Mouse (Mus musculus) mouse embryonic stem cell (cell line): Measurements from ENCODE around the gene Pemt.
"Not testable (repeated sequence)": the region's sequence is repeated elsewhere in the genome, so short reads cannot be mapped to it uniquely, and the experiment has no call there.

Experiments
- in situ Hi-C, 2 experiments: fragments of 300-500 bp; cut with MboI; formaldehyde crosslinking; loops; 1 replicate in 1 of 2; 3 replicates in 1 of 2; pipeline ENCODE4 v1.14.3; 2019 to 2020; ENCODE audit warnings: low sequenced_read_pairs in 2 of 2, low pct_unique_long_range_greater_than_20kb in 1 of 2, mixed read lengths in 1 of 2; ENCODE audit not compliant: unreplicated experiment in 1 of 2

The Pemt gene

GRCm38 (mm10) chr11:59965227-59966101 lies 80.8 kb downstream of the Pemt start:
- in situ Hi-C loops, result no loop called here

- in situ Hi-C loops, result no loop called here
These were observed 81.5 kb downstream of the Pemt start, which contains the start of gene Rasd1 for GRCm38 (mm10) chr11:59964818-59965217. Rasd1 (minus strand) TSS chr11:59964944.

- in situ Hi-C loops, result no loop called here
These were observed 82.0 kb downstream of the Pemt start for GRCm38 (mm10) chr11:59964163-59964758.

- in situ Hi-C loops, result no loop called here
These were observed 82.7 kb downstream of the Pemt start for GRCm38 (mm10) chr11:59963364-59964162.

GRCm38 (mm10) chr11:59962590-59962989 lies 83.7 kb downstream of the Pemt start:
- in situ Hi-C loops, result no loop called here

GRCm38 (mm10) chr11:59961338-59961875 lies 84.9 kb downstream of the Pemt start:
- in situ Hi-C loops, result no loop called here

GRCm38 (mm10) chr11:59960476-59961337 lies 85.6 kb downstream of the Pemt start:
- in situ Hi-C loops, result no loop called here

GRCm38 (mm10) chr11:59959453-59959852 lies 86.8 kb downstream of the Pemt start:
- in situ Hi-C loops, result no loop called here

- in situ Hi-C loops, result no loop called here
These were observed 89.5 kb downstream of the Pemt start for GRCm38 (mm10) chr11:59956749-59957148.

GRCm38 (mm10) chr11:59952892-59953291 lies 93.4 kb downstream of the Pemt start:
- in situ Hi-C loops, result no loop called here

GRCm38 (mm10) chr11:59948401-59948767 lies 97.9 kb downstream of the Pemt start:
- in situ Hi-C loops, result no loop called here

GRCm38 (mm10) chr11:59947752-59948400 lies 98.4 kb downstream of the Pemt start, which contains the start of gene Med9:
Med9 (plus strand) TSS chr11:59948206.
- in situ Hi-C loops, result no loop called here

GRCm38 (mm10) chr11:59944855-59945254 lies 101.4 kb downstream of the Pemt start:
- in situ Hi-C loops, result not testable (repeated sequence)

GRCm38 (mm10) chr11:59941391-59941790 lies 104.9 kb downstream of the Pemt start:
- in situ Hi-C loops, result no loop called here

- in situ Hi-C loops, result no loop called here
These were observed 105.6 kb downstream of the Pemt start for GRCm38 (mm10) chr11:59940645-59941044.

- in situ Hi-C loops, result no loop called here
These were observed 106.5 kb downstream of the Pemt start for GRCm38 (mm10) chr11:59939821-59940220.

GRCm38 (mm10) chr11:59937615-59938014 lies 108.7 kb downstream of the Pemt start:
- in situ Hi-C loops, result no loop called here
